Mouse (Mus musculus): ENCODE data around the gene Wdr26. TPM values are rescaled to one million over a fixed set of nuclear protein-coding genes. Genes with fewer than 3 reads are reported as not detected.

The Wdr26 gene
- polyA plus RNA-seq, 1 experiment from 2014 or later, result 33.3 TPM

DNA sequence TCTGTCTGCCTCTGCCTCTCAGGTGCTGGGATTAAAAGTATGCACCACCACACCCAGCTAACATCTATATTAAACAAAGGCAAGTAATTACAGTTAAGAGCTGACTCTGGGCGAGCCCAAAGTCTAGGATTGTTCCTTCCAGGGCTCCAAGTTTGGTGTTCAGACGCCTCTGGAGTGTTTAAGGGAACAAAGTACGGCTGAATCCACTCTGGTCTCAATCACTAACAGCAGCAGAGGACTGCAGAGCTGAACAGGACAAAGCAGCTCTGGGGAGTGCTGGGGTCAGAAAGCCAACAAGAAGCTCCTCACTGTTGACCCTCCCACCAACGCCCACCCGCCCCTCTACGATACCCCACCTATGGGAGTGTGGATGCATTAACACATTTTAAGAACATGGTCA is 21.9 kb upstream of the Wdr26 start:
- WGBS, result 84% methylated on average over 6 of the region's 6 CpGs
- Histone ChIP-seq H3K9ac (no peak overlapping the region), H3K4me3 (replicated peaks) (no peak overlapping the region), H3K9me3 (no peaks in the 10 kb centered on the region), H3K4me2 (no peak overlapping the region; the same call in 1 of the 2 replicates), H3K4me1 (peaks cover 12% of the 10 kb centered on the region), H3K36me3 (no peaks in the 10 kb centered on the region), H3K27me3 (replicated peaks) (no peaks in the 10 kb centered on the region), H3K27ac (peak overlapping the region; percentile 35; the same call in 1 of the 2 replicates)
- no peak for ATAC-seq (ENCODE audit: insufficient read depth, low FRiP score, low read depth)

- Histone ChIP-seq H3K4me3 (replicated peaks) (no peak overlapping the region), H3K9ac (no peak overlapping the region)
Observed at GRCm38 (mm10) chr1:181232307-181233027, 20.7 kb upstream of the Wdr26 start.

GRCm38 (mm10) chr1:181231821-181232220 is 20.0 kb upstream of the Wdr26 start:
- Histone ChIP-seq H3K9me3 (no peaks in the 10 kb centered on the region), H3K4me3 (replicated peaks) (no peak overlapping the region), H3K27me3 (replicated peaks) (no peaks in the 10 kb centered on the region), H3K4me2 (no peak overlapping the region), H3K4me1 (peaks cover 14% of the 10 kb centered on the region), H3K36me3 (no peaks in the 10 kb centered on the region), H3K27ac (0 out of 2 replicates have a peak overlapping the region, but pooled peaks have one; percentile 61), H3K9ac (no peak overlapping the region)
- no peak for ATAC-seq (ENCODE audit: insufficient read depth, low FRiP score, low read depth)
- 81% methylated on average over 9 of the region's 9 CpGs for WGBS

More at GRCm38 (mm10) chr1:181232307-181233027, 20.7 kb upstream of the Wdr26 start:
- peak overlapping the region; percentile 61; the same call in 1 of the 2 replicates for H3K27ac ChIP-seq
- H3K9me3 ChIP-seq, result no peaks in the 10 kb centered on the region
- H3K4me2 ChIP-seq, result no peak overlapping the region
- 0 out of 2 replicates have a peak, but pooled peaks have one; percentile 47 for ATAC-seq (ENCODE audit: insufficient read depth, low FRiP score, low read depth)
- H3K36me3 ChIP-seq, result no peaks in the 10 kb centered on the region
- no peaks in the 10 kb centered on the region for H3K27me3 ChIP-seq (replicated peaks)
- 21% methylated on average over 8 of the region's 8 CpGs for WGBS
- peaks cover 12% of the 10 kb centered on the region for H3K4me1 ChIP-seq

DNA sequence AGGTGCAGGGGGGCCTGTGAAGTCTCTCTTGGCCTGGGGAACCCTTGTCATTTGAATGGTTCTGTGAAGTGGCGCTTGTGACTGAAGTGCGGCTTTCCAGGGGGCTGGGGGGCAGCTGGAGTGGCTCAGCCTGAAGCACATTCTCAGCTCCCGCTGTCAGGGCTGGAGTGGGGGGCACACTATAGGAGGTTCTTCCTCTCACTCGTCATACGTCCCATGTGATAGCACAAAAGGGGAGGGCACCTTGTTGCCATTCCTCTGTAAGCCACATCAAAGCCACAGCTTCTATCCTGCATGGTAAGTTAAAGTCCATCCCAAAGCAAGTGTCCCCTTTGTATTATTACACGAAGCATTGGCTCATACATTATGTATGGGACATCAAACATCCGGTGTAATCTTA is 19.5 kb upstream of the Wdr26 start:
- H3K9me3 ChIP-seq, result no peaks in the 10 kb centered on the region
- H3K27me3 ChIP-seq (replicated peaks), result no peaks in the 10 kb centered on the region
- H3K4me1 ChIP-seq, result peaks cover 15% of the 10 kb centered on the region
- no peaks in the 10 kb centered on the region for H3K36me3 ChIP-seq
- WGBS, result 73% methylated on average over 7 of the region's 7 CpGs
- no peak overlapping the region for H3K4me2 ChIP-seq
- peak overlapping the region; percentile 51; the same call in 1 of the 2 replicates for H3K27ac ChIP-seq
- no peak overlapping the region for H3K4me3 ChIP-seq (replicated peaks)
- no peak overlapping the region for H3K9ac ChIP-seq
- no peak for ATAC-seq (ENCODE audit: insufficient read depth, low FRiP score, low read depth)

GRCm38 (mm10) chr1:181230731-181231148 is 18.9 kb upstream of the Wdr26 start:
- Histone ChIP-seq H3K27me3 (replicated peaks) (no peaks in the 10 kb centered on the region), H3K4me1 (peaks cover 15% of the 10 kb centered on the region), H3K9ac (no peak overlapping the region), H3K9me3 (no peaks in the 10 kb centered on the region), H3K4me2 (no peak overlapping the region; the same call in 1 of the 2 replicates), H3K36me3 (no peaks in the 10 kb centered on the region), H3K27ac (peak overlapping the region; percentile 51; the same call in 1 of the 2 replicates), H3K4me3 (replicated peaks) (no peak overlapping the region)
- ATAC-seq (ENCODE audit: insufficient read depth, low FRiP score, low read depth), result peak; percentile 72
- 18% methylated on average over 10 of the region's 10 CpGs for WGBS

DNA sequence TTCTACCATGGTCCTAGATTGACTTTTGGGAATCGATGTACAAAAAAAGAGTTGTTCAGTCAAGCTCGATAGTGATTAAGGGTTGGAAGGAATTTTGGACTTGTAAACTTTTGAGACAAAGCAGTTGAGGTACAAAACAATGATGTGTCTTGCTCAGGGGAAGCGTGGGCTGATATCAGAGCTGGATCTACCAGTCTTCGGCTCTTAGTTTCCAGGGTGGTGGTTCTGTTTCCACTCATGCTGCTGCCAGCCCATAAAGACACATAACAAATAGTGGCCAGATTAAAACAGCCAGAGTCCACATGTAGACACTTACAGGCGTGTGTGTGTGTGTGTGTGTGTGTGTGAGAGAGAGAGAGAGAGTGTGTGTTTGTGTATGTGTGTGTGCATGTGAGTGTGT is 17.2 kb upstream of the Wdr26 start:
- no peaks in the 10 kb centered on the region for H3K9me3 ChIP-seq
- H3K27ac ChIP-seq, result no peak overlapping the region
- H3K36me3 ChIP-seq, result no peaks in the 10 kb centered on the region
- no peak for ATAC-seq (ENCODE audit: insufficient read depth, low FRiP score, low read depth)
- H3K4me1 ChIP-seq, result peaks cover 11% of the 10 kb centered on the region
- H3K27me3 ChIP-seq (replicated peaks), result no peaks in the 10 kb centered on the region
- no peak overlapping the region for H3K9ac ChIP-seq
- H3K4me2 ChIP-seq, result no peak overlapping the region
- WGBS, result 72% methylated on average over 5 of the region's 5 CpGs
- no peak overlapping the region for H3K4me3 ChIP-seq (replicated peaks)

GRCm38 (mm10) chr1:181228591-181228990 is 16.8 kb upstream of the Wdr26 start:
- ATAC-seq (ENCODE audit: insufficient read depth, low FRiP score, low read depth), result no peak
- no peak overlapping the region for H3K9ac ChIP-seq
- no peak overlapping the region for H3K27ac ChIP-seq
- no peaks in the 10 kb centered on the region for H3K9me3 ChIP-seq
- H3K36me3 ChIP-seq, result no peaks in the 10 kb centered on the region
- H3K27me3 ChIP-seq (replicated peaks), result no peaks in the 10 kb centered on the region
- H3K4me1 ChIP-seq, result peaks cover 11% of the 10 kb centered on the region; the same call in 1 of the 2 replicates
- no peak overlapping the region for H3K4me3 ChIP-seq (replicated peaks)
- 66% methylated on average over 5 of the region's 5 CpGs for WGBS
- H3K4me2 ChIP-seq, result no peak overlapping the region

- peaks cover 11% of the 10 kb centered on the region; the same call in 1 of the 2 replicates for H3K4me1 ChIP-seq
- ATAC-seq (ENCODE audit: insufficient read depth, low FRiP score, low read depth), result no peak
- no peaks in the 10 kb centered on the region for H3K36me3 ChIP-seq
- no peak overlapping the region for H3K9ac ChIP-seq
- H3K27me3 ChIP-seq (replicated peaks), result no peaks in the 10 kb centered on the region
- WGBS, result 83% methylated on average over 11 of the region's 11 CpGs
- H3K27ac ChIP-seq, result no peak overlapping the region
- no peaks in the 10 kb centered on the region for H3K9me3 ChIP-seq
- H3K4me2 ChIP-seq, result no peak overlapping the region
- H3K4me3 ChIP-seq (replicated peaks), result no peak overlapping the region
Observed at GRCm38 (mm10) chr1:181227804-181228203, 16.0 kb upstream of the Wdr26 start.

GRCm38 (mm10) chr1:181226850-181227249 is 15.0 kb upstream of the Wdr26 start:
- H3K27ac ChIP-seq, result no peak overlapping the region
- H3K36me3 ChIP-seq, result no peaks in the 10 kb centered on the region
- ATAC-seq (ENCODE audit: insufficient read depth, low FRiP score, low read depth), result no peak
- no peak overlapping the region for H3K4me3 ChIP-seq (replicated peaks)
- H3K4me2 ChIP-seq, result no peak overlapping the region
- peaks cover 11% of the 10 kb centered on the region; the same call in 1 of the 2 replicates for H3K4me1 ChIP-seq
- H3K9ac ChIP-seq, result no peak overlapping the region
- H3K27me3 ChIP-seq (replicated peaks), result no peaks in the 10 kb centered on the region
- H3K9me3 ChIP-seq, result no peaks in the 10 kb centered on the region
- 34% methylated on average over 11 of the region's 11 CpGs for WGBS

- Histone ChIP-seq H3K9ac (no peak overlapping the region), H3K36me3 (no peaks in the 10 kb centered on the region), H3K4me1 (0 out of 2 replicates have a peak, but pooled peaks cover 3% of the 10 kb centered on the region), H3K27me3 (replicated peaks) (no peaks in the 10 kb centered on the region), H3K27ac (no peak overlapping the region), H3K9me3 (no peaks in the 10 kb centered on the region), H3K4me2 (no peak overlapping the region), H3K4me3 (replicated peaks) (no peak overlapping the region)
- ATAC-seq (ENCODE audit: insufficient read depth, low FRiP score, low read depth), result no peak
- 71% methylated on average over 5 of the region's 5 CpGs for WGBS
Observed at GRCm38 (mm10) chr1:181225281-181225680, 13.5 kb upstream of the Wdr26 start.

- no peaks in the 10 kb centered on the region for H3K27me3 ChIP-seq (replicated peaks)
- H3K4me2 ChIP-seq, result no peak overlapping the region
- H3K27ac ChIP-seq, result no peak overlapping the region
- ATAC-seq (ENCODE audit: insufficient read depth, low FRiP score, low read depth), result no peak
- no peaks in the 10 kb centered on the region for H3K36me3 ChIP-seq
- 0 out of 2 replicates have a peak, but pooled peaks cover 3% of the 10 kb centered on the region for H3K4me1 ChIP-seq
- H3K4me3 ChIP-seq (replicated peaks), result no peak overlapping the region
- no peak overlapping the region for H3K9ac ChIP-seq
- 24% methylated on average over 1 of the region's 1 CpGs for WGBS
- H3K9me3 ChIP-seq, result no peaks in the 10 kb centered on the region
Observed at GRCm38 (mm10) chr1:181222041-181222440, 10.2 kb upstream of the Wdr26 start.

DNA sequence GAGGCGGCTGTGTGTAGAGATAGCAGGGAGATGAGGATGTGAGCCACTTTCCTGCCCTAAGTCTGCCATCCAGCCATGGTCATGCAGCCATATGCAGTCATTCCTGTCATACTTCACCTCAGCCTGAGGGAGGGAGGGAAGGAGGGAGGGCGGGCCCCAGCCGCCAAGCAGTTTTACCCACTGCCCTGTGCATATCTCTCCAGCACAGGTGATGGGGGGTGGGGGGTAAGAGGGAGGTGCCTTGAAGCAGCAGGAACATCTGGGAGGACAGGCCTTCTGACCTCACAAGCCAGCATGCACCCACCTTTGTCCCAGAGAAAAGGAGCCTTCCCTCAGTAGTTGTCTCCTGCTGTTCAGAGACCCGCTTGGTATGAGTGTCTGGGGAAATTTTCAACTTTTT is 4.5 kb upstream of the Wdr26 start:
- H3K27me3 ChIP-seq (replicated peaks), result no peaks in the 10 kb centered on the region
- H3K9me3 ChIP-seq, result no peaks in the 10 kb centered on the region
- no peak overlapping the region for H3K27ac ChIP-seq
- H3K4me3 ChIP-seq (replicated peaks), result no peak overlapping the region
- H3K36me3 ChIP-seq, result no peaks in the 10 kb centered on the region
- no peak overlapping the region for H3K9ac ChIP-seq
- peak; percentile 86 for ATAC-seq (ENCODE audit: insufficient read depth, low FRiP score, low read depth)
- H3K4me2 ChIP-seq, result no peak overlapping the region
- 70% methylated on average over 4 of the region's 4 CpGs for WGBS
- peaks cover 6% of the 10 kb centered on the region; the same call in 1 of the 2 replicates for H3K4me1 ChIP-seq

All from stomach, embryonic 15.5 days (tissue).